Mouse (Mus musculus): Measurements from ENCODE around the gene Olfr324.

Olfr324 gene

DNA sequence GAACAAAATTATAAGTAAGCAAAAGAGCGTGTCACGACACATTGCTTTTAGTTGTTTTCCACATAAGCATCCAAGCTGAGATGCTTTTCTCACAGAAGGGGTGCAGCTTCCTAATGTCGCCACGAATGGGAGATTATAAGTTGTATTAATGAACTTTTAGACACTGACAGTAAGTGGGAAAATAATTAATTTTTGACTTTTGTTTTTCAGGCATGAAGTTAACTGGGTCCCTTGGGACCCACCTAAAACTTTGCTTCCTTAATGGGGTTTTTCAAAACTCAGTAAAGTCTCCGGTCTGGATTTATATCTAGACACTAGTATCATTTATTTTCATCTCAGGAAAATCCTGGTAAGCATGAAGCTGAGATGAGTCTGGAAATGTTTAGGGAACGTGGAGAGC is at the start of gene Olfr324:
Gene Olfr324, plus strand, starts transcription at position 301 of the 400 bp plus-strand sequence.
- no peak for DNase-seq

DNA sequence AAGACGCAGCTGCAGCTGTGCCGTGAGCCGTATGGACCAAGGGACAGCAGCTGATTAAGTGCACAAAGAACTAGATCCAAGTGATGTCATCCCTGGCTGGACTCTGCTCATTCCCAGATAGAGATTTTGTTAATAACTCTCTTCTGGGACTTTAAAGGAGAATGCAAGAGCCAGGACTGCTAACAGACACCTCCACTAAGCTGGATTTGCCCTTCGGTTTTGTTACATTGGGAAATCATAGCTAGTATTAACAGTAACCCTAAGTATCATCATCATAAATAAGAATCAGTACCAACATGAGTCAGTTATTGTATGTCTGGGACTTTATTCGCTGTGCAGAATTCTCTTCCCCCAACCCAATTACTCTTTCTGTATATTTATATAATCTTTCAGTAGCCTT is 48.6 kb upstream of the Olfr324 start, which contains the start of gene Olfr329-ps:
Gene Olfr329-ps, minus strand, starts transcription at position 101 of the 400 bp plus-strand sequence.
- no peak for DNase-seq

DNA sequence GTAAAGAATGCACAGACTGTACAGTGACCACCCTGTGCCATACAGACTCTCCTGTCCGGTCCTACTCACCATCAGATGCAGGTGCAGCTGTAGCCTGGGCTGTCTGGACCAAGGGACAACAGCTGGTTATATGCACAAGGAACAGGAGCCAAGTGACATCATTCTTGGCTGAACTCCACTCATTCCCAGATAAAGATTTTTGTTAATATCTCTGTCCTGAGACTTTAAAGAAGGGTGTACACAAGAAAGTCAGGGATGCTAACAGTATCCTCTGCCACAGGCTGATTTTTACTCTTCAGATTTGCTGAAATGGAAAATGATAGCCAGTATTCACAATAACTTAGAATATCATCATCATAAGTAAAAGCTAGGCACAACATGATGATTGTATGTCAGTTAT is 39.4 kb upstream of the Olfr324 start, which contains the start of gene Olfr328:
Gene Olfr328, minus strand, starts transcription at position 101 of the 400 bp plus-strand sequence.
- no peak for DNase-seq

DNA sequence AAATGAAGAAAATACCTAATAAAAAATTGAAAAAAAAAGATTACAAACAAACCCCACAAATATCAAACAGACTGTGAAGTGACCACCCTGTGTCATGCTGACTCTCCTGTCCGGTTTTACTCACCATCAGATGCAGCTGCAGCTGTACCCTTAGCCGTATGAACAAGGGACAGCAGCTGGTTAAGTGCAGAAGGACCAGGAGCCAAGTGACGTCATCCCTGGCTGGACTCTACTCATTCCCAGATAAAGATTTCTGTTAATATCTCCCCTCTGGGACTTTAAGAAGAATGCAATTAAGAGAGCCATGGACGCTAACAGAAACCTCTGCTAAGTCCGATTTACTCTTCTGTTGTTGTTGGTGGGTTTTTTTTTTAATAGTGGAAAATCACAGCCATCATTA is 24.5 kb upstream of the Olfr324 start, which contains the start of gene Olfr224:
Gene Olfr224, minus strand, starts transcription at position 149 of the 400 bp plus-strand sequence.
- DNase-seq, result no peak

DNA sequence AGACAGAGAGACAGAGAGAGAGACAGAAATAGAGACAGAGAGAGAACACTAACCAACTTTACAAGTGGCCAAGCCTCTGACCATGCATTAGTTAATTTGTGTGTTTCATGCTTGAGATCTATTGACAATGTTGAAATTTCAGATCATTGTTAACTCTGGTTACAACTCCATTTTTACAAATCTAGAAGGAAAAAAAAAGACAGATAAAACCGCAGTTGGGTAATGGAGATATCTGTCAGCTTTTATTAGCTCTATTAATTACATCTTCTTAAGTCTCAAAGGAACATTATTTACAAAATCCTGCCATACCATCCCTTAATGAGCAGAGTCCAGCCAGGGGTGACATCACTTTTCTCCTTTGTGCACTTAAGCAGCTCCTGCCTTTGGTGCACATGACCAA is 17.5 kb upstream of the Olfr324 start, which contains the start of gene Olfr325:
Gene Olfr325, plus strand, starts transcription at position 301 of the 400 bp plus-strand sequence.
- DNase-seq, result no peak

DNA sequence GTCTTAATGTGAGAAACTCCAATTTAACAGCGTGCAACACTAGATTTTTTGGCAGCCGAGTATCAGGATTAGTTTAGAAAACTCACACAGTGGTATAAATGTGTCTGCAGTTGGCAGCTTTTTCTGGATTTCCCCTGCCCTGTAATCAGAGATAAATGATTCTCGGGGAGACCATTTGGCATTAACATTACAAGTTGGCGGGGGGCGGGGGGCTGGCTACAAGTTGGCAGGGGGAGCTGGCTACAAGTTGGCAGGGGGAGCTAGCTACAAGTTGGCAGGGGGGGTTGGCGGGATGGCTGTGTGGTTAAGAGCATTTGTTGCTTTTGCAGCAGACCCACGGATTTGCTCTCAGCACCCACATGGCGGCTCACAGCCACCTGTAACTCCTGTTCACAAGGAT is 16.3 kb upstream of the Olfr324 start:
- peak; percentile 37 for DNase-seq

DNA sequence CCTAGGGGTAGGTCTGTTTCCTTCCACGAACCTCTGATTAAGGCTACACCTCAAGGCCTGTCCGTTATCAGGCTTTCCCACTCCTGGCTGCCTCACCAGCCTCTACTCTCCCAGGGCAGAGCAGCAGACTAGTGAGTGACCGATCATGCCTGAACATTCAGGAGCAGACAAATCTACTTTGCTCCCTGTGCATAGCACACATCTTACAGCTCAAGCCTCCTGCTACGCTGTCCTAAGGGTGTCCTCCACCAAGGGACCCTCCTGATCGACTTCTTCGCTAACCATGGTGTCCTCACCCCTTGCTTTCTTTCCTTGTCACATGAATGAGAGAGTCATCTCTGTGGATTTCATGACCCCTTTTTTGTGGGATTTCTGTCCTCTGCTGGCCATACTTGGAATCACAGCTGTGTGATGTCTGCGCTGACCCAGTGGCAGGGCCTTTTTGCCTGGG is 7.0 kb upstream of the Olfr324 start:
- DNase-seq, result no peak

DNA sequence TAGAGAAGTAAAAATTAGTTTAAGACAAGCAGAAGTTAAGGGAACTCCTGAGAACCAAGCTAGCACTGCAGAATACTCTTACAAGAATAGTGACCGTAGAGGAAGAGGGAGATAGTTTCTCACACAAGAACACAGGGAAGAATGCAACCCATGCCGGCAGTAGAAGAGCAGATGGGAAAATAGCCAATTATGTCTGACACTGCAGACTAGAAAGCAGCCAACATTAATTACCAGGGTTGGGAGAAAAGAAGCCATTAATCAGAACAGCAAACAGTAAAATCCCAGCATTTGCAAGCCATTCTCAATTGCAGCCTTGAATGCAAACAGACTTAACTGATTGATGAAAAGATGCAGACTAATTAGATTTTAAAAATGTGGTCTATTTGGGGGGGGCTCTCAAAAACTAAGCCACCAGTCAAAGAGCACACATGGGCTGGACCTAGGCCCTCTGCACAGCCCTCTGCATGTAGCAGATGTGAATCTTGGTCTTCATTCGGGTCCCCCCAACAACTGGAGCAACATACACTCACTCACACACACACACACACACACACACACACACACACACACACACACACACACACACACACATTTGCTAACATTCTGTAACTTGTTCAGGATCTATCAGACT is 6.2 kb upstream of the Olfr324 start:
- DNase-seq, result no peak

DNA sequence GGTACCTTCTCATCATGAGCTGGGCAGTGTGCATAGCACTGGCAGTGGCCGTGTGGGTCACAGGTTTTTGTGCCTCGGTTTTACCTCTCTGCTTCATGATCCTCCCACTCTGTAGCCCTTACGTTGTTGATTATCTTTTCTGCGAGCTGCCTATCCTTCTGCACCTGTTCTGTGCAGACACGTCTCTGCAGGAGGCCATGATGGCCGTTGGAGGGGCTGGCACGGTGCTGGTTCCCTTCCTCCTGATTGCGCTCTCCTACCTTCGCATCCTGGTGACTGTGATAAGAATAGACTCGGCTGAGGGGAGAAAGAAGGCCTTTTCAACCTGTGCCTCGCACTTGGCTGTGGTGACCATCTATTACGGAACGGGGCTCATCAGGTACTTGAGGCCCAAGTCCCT is 2.9 kb downstream of the Olfr324 start:
- no peak for DNase-seq

DNA sequence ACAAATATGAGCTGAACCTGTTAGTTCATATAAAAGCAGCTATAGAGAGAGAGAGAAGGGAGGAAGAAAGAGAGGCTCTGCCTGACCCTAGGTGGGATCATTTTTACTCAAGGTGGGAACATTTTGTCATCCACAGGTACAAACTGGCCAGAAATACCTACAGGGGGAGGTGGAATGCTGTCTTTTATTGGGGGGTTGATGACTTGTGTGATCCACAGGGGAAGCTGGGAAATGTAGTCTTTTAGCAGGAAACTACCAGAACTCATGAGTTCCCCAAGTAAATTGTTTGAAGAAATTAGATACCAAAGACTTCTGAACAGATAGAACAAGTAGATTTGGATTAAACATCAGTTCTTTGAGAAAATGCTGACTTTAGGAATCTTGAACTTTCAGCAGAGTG is 7.1 kb downstream of the Olfr324 start:
- no peak for DNase-seq

DNA sequence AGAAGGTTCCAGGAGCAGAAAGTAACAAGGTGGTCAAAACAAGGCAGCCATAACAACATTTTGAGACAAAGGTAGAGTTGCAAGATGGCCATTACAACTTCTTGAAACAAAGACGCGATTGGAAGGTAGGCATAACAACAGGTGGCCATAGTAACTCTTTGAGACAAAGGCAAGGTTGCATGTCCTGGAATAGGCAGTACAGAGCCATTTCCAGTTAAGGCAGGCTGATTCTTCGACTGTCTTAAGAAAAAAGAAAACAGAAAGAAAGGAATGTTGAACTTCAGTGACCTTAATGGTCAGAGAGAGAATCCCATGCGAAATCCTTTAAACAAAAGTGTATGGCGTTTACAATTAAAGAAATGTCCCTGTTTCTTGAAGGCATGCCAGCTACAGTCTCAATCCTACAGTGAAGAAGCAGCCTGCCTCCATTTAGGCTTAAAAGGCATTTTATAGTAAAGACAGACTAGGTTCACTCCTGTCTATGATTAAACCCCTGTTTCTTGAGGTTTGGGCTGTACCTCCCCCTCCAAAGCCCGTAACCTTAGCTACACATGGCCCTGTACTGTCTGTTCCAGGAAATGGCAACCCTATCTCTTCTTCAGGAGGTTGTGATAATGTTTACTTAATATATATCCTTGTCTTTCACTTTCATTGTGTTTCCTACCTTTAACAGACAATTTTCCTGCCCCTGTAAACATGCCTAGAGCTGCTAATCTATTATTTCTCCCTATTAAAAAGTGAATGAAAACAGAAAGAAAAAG is 8.1 kb downstream of the Olfr324 start:
- no peak for DNase-seq

DNA sequence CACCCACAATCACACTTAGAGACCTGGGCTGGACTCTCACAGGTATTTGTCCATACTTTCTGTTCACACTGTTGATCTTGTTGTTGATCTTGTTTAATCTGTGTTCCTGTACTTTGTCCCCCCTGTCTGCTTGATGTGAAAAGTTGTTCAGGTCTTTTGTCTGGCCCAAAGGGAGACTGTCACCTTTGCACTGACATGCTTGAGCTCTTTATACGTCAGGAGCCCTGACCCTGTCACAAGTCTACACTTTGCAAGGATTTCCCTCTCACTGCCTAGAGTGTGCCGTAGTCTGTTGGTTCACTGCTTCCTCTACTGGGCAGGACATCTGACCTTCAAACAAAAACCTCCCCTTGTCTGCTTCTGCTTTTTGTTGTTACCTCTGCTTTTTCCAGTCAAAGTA is 9.8 kb downstream of the Olfr324 start:
- no peak for DNase-seq

DNA sequence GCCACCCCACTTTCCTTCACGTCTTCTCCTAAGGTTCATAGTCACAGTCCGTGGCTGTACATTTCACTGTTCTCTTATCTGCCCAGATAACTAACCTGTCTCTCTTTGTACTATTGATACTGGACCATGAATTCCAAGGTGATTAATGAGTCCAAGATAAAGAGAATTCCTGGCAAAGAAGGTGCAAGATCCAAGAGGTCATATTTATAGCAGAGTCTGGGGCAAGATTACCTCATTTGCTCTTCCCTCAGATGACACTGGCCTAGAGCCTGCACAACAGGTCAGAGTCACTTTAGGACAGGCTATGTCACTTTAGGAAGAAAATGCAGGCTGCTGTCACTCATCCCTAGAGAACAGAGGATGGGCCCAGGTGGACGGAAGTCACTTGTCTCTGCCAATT is 10.3 kb downstream of the Olfr324 start:
- DNase-seq, result no peak

DNA sequence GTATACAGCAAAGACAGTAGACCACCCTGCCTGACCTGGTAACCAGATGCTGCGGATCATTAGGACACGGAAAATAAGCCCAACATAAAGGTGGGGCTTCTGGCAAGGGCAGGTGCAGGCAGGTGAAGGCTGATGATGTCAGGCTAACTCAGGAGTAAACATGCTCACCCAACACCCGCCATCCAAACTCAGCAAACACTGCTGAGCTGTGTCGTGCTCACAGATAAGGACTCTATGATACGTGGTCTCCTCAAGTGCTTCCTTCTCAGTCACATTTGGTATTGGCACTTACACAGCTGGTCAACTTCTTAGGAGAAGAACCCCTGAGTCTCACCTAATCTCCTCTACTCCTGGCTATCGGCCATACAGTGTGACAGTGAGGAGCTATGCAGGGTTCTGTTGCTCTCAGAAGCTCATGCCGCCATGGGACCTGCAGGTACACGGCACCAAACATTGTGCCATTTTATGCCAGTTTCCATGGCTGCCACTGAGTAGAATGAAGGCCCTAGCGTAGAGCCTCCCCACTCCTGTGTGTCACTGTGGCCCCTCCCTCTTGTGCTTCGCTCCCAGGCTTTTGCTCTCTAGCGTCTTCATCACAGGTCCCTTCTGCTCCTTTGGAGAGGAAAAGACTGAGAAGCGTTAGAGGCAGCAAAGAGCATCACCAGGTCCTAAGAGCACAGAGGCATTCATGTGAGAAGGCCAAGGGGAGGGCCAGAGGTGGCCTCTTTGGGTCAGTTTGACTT is 11.4 kb downstream of the Olfr324 start:
- DNase-seq, result no peak

DNA sequence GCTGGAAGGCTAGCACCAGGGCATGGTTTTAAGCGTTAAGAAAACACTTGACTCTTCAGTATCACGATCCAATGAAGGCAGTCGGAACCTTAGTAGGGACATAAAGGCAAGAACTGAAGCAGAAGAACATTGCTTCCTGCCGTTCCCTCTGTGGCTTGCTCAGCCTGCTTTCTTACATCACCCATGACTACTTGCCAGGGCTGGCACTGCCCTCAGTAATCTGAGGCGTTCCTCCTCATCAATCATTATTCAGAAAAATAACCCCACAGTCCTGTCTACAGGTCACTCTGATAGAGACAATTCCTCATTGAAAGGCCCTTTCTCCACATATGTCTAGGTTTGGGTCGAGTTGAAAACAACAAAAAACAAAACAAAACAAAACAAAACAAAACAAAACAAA is 12.1 kb downstream of the Olfr324 start:
- no peak for DNase-seq

DNA sequence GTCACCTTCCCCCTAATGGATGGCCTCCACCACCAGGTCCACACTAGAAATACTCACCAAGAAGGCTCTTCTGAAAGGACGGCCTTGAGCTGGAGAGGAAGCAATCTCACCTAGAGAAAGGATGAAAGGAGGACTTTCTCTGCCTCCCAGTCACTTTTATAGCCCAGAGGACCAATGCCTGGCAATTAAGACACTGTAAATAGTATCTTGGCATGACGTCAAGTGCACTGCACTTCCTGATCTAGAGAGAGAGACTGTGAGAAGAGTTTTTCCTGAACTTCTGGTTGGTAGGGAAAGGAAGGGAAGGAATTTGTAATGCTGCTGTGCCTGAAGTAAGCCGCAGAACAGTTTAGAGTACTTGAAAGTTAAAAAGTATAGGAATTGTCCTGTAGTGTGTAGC is 18.4 kb downstream of the Olfr324 start:
- no peak for DNase-seq

DNA sequence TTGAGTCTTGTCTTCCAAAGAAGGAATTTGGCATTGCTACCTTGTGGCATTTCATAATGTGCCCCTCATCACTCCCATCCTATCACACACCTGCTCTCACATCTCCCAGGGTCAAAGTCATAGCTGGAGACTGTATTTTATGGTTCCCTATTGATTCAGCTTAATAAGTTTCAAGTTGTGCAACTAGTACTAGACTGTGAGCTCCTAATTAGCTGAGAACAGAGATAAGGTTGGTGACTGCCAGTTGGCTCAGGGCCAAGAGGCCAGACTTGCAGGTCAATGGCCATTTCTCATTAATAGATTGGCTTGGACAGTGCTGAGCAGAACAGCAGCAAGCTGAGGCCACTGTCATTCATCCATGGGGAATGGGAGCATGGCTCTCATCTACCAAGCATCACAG is 19.6 kb downstream of the Olfr324 start:
- no peak for DNase-seq

DNA sequence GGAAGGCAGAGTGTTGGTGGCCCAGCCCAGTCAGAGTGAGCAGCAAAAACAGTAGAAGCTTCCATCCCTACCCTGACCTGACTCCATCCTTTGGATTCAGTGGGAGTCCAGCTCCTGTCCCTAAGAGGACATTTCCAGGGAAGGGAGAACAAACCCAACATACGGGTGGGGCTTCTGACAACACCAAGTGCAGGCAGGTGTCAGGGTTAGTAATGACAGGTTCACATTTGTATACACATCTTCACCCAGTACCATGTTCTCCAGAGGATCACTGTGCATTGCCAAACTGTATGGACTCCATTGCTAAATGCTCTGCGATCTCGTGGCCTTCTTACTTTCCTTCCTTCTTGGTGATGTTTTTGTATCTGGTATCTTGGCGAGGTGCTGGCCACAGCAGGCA is 21.1 kb downstream of the Olfr324 start, which contains the start of gene 2210407C18Rik:
Gene 2210407C18Rik, minus strand, starts transcription at position 101 of the 400 bp plus-strand sequence.
- no peak for DNase-seq

DNA sequence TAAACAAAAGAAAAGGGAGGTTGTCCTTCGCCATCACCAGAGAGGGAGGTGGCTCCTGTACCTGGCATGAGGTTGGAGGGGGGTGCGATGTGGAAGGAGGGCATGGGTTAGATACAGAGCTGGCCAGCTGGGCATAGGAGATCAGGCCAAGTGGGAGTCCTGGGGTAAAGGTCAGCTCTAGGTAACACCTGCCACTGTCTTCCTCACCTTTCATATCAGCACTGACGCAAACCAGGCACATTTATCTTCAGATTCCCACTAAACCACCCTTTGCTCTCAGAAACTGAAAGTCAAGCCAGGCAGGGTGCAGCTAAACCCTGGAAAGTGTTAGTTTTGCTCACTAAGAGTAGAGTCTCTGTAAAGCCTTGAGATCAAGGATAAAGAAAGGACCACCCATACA is 23.5 kb downstream of the Olfr324 start:
- DNase-seq, result no peak

DNA sequence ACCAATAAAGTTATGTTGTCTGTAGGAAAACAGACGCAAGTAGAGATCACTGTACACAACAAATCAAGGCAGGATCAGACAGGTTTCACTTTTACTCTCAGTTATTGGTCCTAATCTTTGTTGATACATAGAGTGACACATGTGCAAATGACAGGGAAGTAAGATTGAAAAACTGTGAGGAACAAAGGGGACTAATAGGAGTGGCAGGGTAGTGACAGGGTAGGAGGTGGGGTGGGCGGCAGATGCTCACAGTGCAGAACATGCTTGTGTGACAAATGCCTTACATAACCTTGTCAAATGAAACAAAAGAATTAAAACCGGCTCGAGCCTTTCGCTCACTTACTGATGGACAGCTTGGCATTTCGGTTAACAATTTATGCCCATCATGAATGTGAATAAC is 23.9 kb downstream of the Olfr324 start:
- DNase-seq, result peak; percentile 44

DNA sequence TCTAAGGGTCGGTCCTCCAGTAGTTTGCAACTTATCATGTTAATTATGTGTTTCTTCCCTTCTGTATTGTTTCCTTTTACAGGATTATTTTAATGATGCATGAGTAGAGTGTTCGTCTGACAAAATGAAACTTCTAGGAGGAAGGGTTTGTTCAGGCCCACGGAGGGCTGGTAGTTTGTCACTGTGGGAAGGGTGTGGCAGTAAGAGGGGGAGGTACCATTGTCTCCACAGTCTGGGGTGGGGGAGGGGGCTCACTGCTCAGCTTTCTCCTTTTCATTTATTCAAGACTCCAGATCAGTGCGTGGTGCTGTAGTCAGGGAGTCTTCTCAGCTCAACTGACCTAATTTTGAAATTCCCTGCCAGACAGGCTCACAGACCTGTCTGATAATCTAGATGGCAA is 31.2 kb downstream of the Olfr324 start:
- no peak for DNase-seq

DNA sequence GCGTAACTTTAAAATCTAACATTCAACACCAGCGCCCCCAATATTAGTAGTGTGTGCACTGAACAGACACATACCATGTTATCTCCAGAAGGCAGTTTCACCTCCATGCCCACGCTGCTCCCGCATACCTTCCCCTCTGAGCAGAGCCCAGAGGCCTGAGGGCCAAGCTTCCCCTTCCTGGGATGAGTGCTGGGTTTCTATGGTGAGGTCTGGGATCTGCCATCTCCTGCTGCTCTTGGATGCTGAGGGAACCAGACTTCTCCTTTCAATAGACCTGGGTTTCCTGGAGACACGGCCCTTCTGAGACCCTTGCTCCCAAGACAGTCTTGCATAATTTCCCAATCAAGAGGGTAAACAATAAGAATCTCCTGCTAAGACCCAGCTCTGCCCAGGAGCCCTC is 35.5 kb downstream of the Olfr324 start, which contains the start of gene Olfr323:
Gene Olfr323, minus strand, starts transcription at position 101 of the 400 bp plus-strand sequence.
- no peak for DNase-seq

DNA sequence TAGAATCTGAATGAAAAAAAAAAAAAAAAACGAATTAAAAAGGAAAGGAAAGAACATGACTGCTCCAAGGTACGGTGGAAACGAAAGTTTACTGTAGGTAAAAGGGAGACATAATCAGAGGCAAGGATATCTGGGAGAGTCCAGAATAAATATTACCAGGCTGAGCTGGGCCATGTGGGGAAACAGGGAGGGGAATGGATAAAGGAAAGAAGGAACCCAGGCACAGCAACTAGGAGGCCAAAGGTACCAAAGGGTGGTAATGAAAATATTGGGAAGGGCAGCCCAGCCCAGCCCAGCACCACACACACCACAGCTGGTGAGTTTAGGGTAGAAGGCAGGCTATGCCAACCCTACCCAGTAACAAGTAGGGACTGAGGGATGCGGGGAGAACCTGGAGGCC is 40.0 kb downstream of the Olfr324 start:
- no peak for DNase-seq
